In genomic region chr7:90649512-90649911, GRCm38 (mm10) we compare ENCODE assay signal across 22 mouse cellular contexts.
DNase-seq lines count a peak whose midpoint lies in the region; ATAC-seq and TF ChIP-seq lines count a peak whose summit lies in the region.
"Had no signal": no experiment of that assay in that cellular context is flagged by ENCODE, and none has a peak within 500 bp of the region (broad histone marks: within the 10 kb centered on the region; RNA-seq: fewer than 3 reads in every experiment).

No protein-coding gene starts in this region.

- WGBS in kidney, embryonic 14.5 days = 52% methylated on average over 1 of the region's 1 CpGs
- 38% methylated on average over 1 of the region's 1 CpGs for WGBS in kidney, embryonic 15.5 days
- WGBS in kidney, embryonic 16.5 days = 50% methylated on average over 1 of the region's 1 CpGs
- 37% methylated on average over 1 of the region's 1 CpGs for WGBS in kidney, adult 2 months
- 43% methylated on average over 1 of the region's 1 CpGs for WGBS in kidney, postnatal 0 days

- DNase-seq in kidney, postnatal 25 days = no peak
- DNase-seq in kidney, postnatal 10 days = no peak
- DNase-seq in kidney, adult 2 months = no peak
- DNase-seq in kidney, postnatal 0 days (ENCODE audit: low spot score) = peak; percentile 65
- no peak for DNase-seq in kidney, adult 18-20 months
- DNase-seq: adrenal gland, adult 2 months; adrenal gland, adult 8-10 months; adrenal gland, postnatal 10 days; adrenal gland, postnatal 14 days; adrenal gland, postnatal 25 days; adrenal gland, postnatal 36 days; B cell, adult 2 months; cerebellum, adult 11 months; cerebellum, adult 11-12 months had no signal

- no peaks in the 10 kb centered on the region for H3K9me3 ChIP-seq in kidney, embryonic 14.5 days (ENCODE audit: control insufficient read depth, low read length)
- no peaks in the 10 kb centered on the region for H3K9me3 ChIP-seq in kidney, embryonic 15.5 days (replicated peaks)
- no peaks in the 10 kb centered on the region for H3K9me3 ChIP-seq in kidney, embryonic 16.5 days (ENCODE audit: low read length)
- no peaks in the 10 kb centered on the region for H3K9me3 ChIP-seq in kidney, postnatal 0 days (replicated peaks; ENCODE audit: low read length)
- H3K9me3 ChIP-seq: G1E had no signal

- no peak overlapping the region for H3K4me2 ChIP-seq in kidney, embryonic 14.5 days (replicated peaks; ENCODE audit: low read depth, low read length)
- H3K4me2 ChIP-seq in kidney, embryonic 15.5 days = no peak overlapping the region
- no peak overlapping the region for H3K4me2 ChIP-seq in kidney, embryonic 16.5 days (replicated peaks; ENCODE audit: low read depth, low read length)
- H3K4me2 ChIP-seq in kidney, postnatal 0 days (ENCODE audit: low read length) = no peak overlapping the region

- no peaks in the 10 kb centered on the region for H3K4me1 ChIP-seq in kidney, embryonic 14.5 days (ENCODE audit: control insufficient read depth, insufficient read depth, low read length)
- no peaks in the 10 kb centered on the region for H3K4me1 ChIP-seq in kidney, embryonic 15.5 days
- no peaks in the 10 kb centered on the region for H3K4me1 ChIP-seq in kidney, embryonic 16.5 days (ENCODE audit: insufficient read depth, low read length)
- no peaks in the 10 kb centered on the region for H3K4me1 ChIP-seq in kidney, adult 2 months (ENCODE audit: control insufficient read depth, insufficient read depth, low read length)
- H3K4me1 ChIP-seq in kidney, postnatal 0 days (replicated peaks; ENCODE audit: insufficient read depth, low read length) = no peaks in the 10 kb centered on the region

- no peak overlapping the region for H3K9ac ChIP-seq in kidney, embryonic 14.5 days (ENCODE audit: low read depth, low read length)
- no peak overlapping the region for H3K9ac ChIP-seq in kidney, embryonic 15.5 days
- no peak overlapping the region for H3K9ac ChIP-seq in kidney, embryonic 16.5 days (replicated peaks; ENCODE audit: low read length)
- H3K9ac ChIP-seq in kidney, postnatal 0 days (ENCODE audit: low read depth, low read length) = no peak overlapping the region

- peak; percentile 89; the same call in 1 of the 2 replicates for ATAC-seq in kidney, embryonic 14.5 days (ENCODE audit: low FRiP score, low TSS enrichment)
- ATAC-seq in kidney, embryonic 15.5 days (replicated peaks; ENCODE audit: low FRiP score) = peak; percentile 85
- peak; percentile 84 for ATAC-seq in kidney, embryonic 16.5 days (ENCODE audit: low FRiP score, low TSS enrichment)
- ATAC-seq in kidney, postnatal 0 days (replicated peaks; ENCODE audit: low FRiP score, low read depth) = 0 out of 2 replicates have a peak, but pooled peaks have one; percentile 57
- ATAC-seq: activated CD4-positive, CD25-positive, alpha-beta regulatory T cell, adult 4 months; CD4-positive, CD25-positive, alpha-beta regulatory T cell, adult 4 months; Patski had no signal

- no peak overlapping the region for H3K4me3 ChIP-seq in kidney, embryonic 14.5 days (ENCODE audit: low read length)
- H3K4me3 ChIP-seq in kidney, embryonic 15.5 days (replicated peaks) = no peak overlapping the region
- H3K4me3 ChIP-seq in kidney, embryonic 16.5 days (ENCODE audit: low read length) = no peak overlapping the region
- H3K4me3 ChIP-seq in kidney, adult 2 months (ENCODE audit: insufficient read depth, low read depth, low read length) = no peak overlapping the region
- no peak overlapping the region for H3K4me3 ChIP-seq in kidney, postnatal 0 days (replicated peaks; ENCODE audit: low read depth, low read length)

- H3K27ac ChIP-seq in kidney, embryonic 14.5 days (ENCODE audit: low read depth, low read length) = no peak overlapping the region
- no peak overlapping the region for H3K27ac ChIP-seq in kidney, embryonic 15.5 days
- no peak overlapping the region for H3K27ac ChIP-seq in kidney, embryonic 16.5 days (ENCODE audit: low read length)
- H3K27ac ChIP-seq in kidney, adult 2 months (ENCODE audit: insufficient read depth, low read depth, low read length) = no peak overlapping the region
- H3K27ac ChIP-seq in kidney, postnatal 0 days = no peak overlapping the region

- no peak for TF ChIP-seq CTCF in kidney, adult 2 months (conservative IDR thresholded peaks at IDR 0.05; ENCODE audit: insufficient read depth, insufficient read length, low read depth, low read length)
- no peak for TF ChIP-seq CTCF in kidney, postnatal 0 days (IDR thresholded peaks at IDR 0.05; ENCODE audit: low read depth)

- no peaks in the 10 kb centered on the region for H3K36me3 ChIP-seq in kidney, embryonic 14.5 days (ENCODE audit: control insufficient read depth, insufficient read depth, low read length)
- no peaks in the 10 kb centered on the region for H3K36me3 ChIP-seq in kidney, embryonic 15.5 days
- H3K36me3 ChIP-seq in kidney, embryonic 16.5 days (ENCODE audit: insufficient read depth, low read length) = no peaks in the 10 kb centered on the region
- H3K36me3 ChIP-seq in kidney, adult 2 months (ENCODE audit: control insufficient read depth, insufficient read depth, low read length) = no peaks in the 10 kb centered on the region
- H3K36me3 ChIP-seq in kidney, postnatal 0 days (ENCODE audit: insufficient read depth, low read length) = no peaks in the 10 kb centered on the region
- H3K36me3 ChIP-seq: G1E had no signal

- H3K27me3 ChIP-seq in kidney, embryonic 14.5 days (ENCODE audit: control insufficient read depth, insufficient read depth, low read length) = no peaks in the 10 kb centered on the region
- H3K27me3 ChIP-seq in kidney, embryonic 15.5 days = no peaks in the 10 kb centered on the region
- no peaks in the 10 kb centered on the region for H3K27me3 ChIP-seq in kidney, embryonic 16.5 days (ENCODE audit: insufficient read depth, low read length)
- H3K27me3 ChIP-seq in kidney, adult 2 months (replicated peaks; ENCODE audit: control insufficient read depth, insufficient read depth, low read length) = no peaks in the 10 kb centered on the region
- H3K27me3 ChIP-seq in kidney, postnatal 0 days (ENCODE audit: insufficient read depth, low read length) = no peaks in the 10 kb centered on the region
- H3K27me3 ChIP-seq: CH12.LX, Patski had no signal

- no peak for TF ChIP-seq POLR2A in kidney, adult 2 months (IDR thresholded peaks at IDR 0.05; ENCODE audit: low read depth, low read length)
